Mouse (Mus musculus) myocyte (in vitro differentiated cells): ENCODE results near the gene Tex33.

ENCODE experiments used
- CEBPB ChIP-seq: IDR thresholded peaks from 2 replicates; pipeline ENCODE4 v1.6.1; 2011; ENCODE audit warnings: mild to moderate bottlenecking, moderate library complexity; ENCODE audit not compliant: poor library complexity, insufficient read depth, severe bottlenecking
- E2F4 ChIP-seq: IDR thresholded peaks from one replicate; pipeline ENCODE4 v1.6.1; 2011; ENCODE audit warnings: mild to moderate bottlenecking, control low read depth, moderate library complexity; ENCODE audit not compliant: insufficient read depth
- MAX ChIP-seq: IDR thresholded peaks from one replicate; pipeline ENCODE4 v1.6.1; 2011; ENCODE audit warnings: low read depth, mild to moderate bottlenecking, control low read depth
- MYOD1 ChIP-seq, 3 experiments: IDR thresholded peaks; one replicate each; pipeline ENCODE4 v1.6.1; 2011; ENCODE audit warnings: control low read depth in 2 of 3, low read depth in 2 of 3, mild to moderate bottlenecking in 2 of 3, moderate library complexity in 1 of 3; ENCODE audit not compliant: insufficient read length in 2 of 3, control insufficient read depth in 1 of 3
- POLR2A ChIP-seq: IDR thresholded peaks from one replicate; pipeline ENCODE4 v1.6.1; 2011; ENCODE audit warnings: low read depth, mild to moderate bottlenecking, control low read depth, moderate library complexity; ENCODE audit not compliant: insufficient read length
- USF1 ChIP-seq: IDR thresholded peaks from one replicate; pipeline ENCODE4 v1.6.1; 2011; ENCODE audit warnings: low read depth, mild to moderate bottlenecking, control low read depth, moderate library complexity

GRCm38 (mm10) chr15:78385564-78385963 is 10.1 kb downstream of the Tex33 start:
- no peak for TF ChIP-seq USF1
- no peak for TF ChIP-seq POLR2A
- no peak for TF ChIP-seq E2F4
- no peak for TF ChIP-seq MYOD1 (IDR thresholded peaks at IDR 0.05; ENCODE audit: control insufficient read depth in 1 of 3, insufficient read length in 2 of 3, low read depth in 2 of 3)
- TF ChIP-seq CEBPB = no peak
- no peak for TF ChIP-seq MAX
